Mouse (Mus musculus) adrenal gland, adult 10 weeks (tissue): ENCODE results near the gene Slc16a13. TPM values are rescaled to one million over a fixed set of nuclear protein-coding genes. Genes with fewer than 3 reads are reported as not detected.

Experiments
- polyA plus RNA-seq: library from polyadenylated mRNA; stranded (reverse); fragments of 350-450 nt; fragmentation: Illumina TruSeq; extraction: RNeasy Lipid Tissue Mini Kit (QIAGEN cat#74804); gene quantifications from one replicate; pipeline ENCODE4 v1.2.3, GENCODE M21; 2014; ENCODE audit warnings: low read depth, low replicate concordance

Slc16a13 gene
- 2.2 TPM for polyA plus RNA-seq

DNA sequence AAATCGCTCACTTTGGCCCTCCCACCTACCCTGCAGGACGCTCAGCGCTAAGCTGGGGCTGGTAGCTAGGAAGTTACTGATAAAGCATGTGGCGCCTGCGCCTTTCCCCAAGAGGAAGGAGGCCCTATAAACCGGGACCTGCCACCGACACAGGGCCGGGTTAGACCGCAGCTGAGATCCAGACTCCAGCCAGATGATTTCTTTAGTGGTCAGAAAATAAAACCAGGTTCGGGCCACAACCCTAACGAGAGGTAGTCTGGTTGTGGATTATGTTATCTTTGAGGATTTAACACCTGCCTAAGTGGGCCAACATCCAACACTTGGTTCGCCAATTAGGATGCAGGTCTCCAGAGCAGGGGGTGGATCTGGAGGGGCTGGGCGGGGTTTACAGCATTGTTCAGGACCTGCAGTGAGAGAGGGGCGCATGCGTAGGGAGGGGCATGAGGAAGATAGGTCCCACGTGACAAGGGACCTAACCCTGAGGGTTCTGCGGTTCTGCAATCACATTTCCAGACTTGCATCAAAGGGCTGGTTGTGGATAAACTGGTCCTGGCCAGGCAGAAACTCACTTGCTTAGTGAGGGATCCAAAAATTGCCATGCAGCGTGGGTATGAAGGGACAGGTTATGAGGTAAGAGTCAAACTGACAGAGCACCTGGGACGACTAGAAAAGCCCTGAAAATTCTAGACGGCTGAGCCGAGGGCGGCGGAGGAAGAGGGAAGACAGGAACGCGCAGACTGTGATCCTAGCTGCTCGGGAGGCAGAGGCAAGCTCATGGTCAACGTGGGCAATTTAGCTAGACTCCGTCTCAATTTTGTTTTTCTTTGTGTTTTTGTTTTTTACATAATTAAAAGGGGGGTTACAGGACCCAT lies at the start of gene Slc16a13:
Gene Slc16a13, minus strand, starts transcription at position 334 of the 872 bp plus-strand sequence.

DNA sequence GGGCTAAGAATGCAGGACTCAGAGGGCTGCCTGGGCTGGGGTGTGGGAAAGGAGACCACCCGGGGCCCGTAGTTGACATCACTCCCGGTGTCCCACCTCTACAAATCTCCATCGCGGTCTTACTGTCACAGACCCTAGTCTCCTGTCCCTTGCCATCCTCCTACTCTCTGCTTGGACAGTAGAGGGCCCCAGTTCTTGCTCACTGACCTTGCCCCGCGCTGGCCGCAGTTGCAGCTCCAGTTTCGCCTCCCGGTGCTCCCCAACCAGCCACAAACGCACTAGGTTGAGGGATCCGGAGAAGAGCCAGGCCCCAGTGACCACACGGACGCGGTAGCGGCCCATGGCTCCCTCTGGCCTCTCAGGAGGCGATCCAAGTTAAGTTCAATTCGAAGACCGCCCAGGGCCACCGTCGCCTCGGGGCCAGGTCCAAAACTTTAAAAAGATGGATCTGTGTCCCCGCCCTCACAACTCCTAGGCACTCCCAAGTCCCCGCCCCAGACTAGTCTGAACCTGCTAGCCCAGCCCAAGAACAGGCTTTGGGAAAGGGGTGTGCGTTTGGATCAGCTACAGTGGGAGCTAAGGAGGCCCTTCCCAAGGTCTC lies 34.2 kb upstream of the Slc16a13 start, which contains the start of gene Alox12:
Gene Alox12, minus strand, starts transcription at position 423 of the 601 bp plus-strand sequence.

DNA sequence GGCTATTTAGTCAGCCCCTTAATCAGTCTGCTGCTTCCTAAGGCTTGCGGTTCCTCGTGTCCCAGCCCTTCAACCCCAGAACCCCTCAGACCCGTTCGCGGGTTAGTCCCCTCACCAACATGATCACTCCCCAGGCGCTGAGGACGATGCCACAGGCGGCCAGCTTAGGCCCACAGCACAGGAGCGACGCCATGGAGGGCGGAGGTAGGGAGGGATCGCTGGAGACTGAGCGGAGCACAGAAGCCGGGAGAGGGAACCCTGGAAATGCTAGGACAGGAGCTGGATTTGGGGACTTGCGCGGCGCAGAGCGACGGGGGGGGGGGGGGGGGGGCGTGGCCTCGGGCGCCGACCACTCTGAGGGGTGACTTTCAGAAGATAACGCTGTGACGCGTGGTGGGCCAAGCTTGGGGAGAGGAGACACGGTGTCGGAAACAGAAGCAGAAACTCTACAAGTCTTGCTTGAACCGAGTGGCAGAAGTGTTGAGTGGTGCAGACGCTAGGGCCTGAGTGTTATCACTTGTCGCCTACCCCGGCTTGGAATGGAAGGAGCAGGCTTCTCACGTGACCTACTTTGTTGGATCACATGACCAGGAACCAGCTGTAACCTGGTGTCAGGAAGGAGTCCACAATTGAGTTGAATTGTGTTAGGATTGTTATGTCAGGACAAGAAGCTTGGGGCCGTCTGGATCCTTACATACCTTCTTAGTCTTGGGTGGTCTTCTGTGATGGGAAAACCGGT lies 18.8 kb upstream of the Slc16a13 start, which contains the start of the genes Gm21988 and Rnasek:
Gene Gm21988, minus strand, starts transcription at position 290 of the 739 bp plus-strand sequence.
Gene Rnasek, minus strand, starts transcription at position 302 of the 739 bp plus-strand sequence.

DNA sequence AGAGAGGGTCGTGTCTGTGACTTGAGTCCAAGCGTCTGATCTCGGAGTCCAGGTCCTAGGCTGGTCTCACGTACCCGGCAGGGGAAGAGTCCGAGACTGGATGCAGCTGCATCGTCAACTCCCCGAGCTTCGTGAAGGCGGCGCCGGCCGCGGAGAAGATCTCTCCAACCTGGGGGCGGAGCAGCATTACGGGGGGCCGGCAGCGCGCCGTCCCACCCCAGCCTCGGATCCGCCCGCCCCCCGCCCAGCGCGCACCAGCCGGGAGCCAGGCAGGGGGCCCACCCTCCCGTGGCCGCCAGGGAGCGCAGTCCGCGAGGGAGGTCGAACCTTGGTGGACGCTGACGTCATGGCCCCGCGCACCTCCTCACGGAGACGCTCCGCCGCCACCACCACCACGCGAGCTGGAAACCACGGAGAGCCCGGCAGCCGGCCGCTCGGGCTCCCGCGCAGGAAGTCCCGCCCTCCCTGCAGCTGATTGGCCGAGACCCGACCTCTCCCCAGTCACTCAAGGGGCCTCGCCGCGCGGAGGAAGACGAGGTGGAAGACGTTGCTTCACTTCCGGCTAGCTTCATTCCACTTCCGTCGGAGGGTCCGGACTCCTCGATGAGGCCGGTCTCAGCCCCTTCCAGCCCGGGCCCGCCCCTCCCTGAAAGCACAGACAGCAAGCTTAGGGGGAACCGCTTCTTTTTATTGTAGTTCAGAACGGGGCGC lies 16.7 kb upstream of the Slc16a13 start, which contains the start of gene 0610010K14Rik:
Gene 0610010K14Rik, minus strand, starts transcription at position 458 of the 711 bp plus-strand sequence.

GRCm38 (mm10) chr11:70229260-70230010 lies 8.6 kb upstream of the Slc16a13 start, which contains the start of gene Bcl6b:
Bcl6b (minus strand) TSS chr11:70229798.

DNA sequence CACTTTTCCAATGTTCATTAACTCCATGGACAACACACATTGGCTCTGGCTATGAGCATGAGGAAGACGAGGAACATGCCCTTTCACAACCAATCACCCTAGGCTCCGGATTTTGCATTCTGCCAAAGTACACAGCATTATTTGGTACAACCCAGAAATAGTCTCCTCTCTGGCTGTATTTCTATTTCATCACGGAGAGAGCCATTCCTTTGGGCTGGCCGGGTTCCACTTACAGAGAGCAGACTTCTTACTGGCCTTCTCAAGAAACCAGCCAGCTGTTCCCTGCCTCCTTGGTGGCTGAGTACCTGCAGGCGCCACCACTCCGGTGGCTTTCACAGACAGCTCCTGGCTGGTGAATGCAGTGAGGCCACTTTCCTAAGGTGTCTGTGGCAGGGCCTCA lies 8.4 kb downstream of the Slc16a13 start, which contains the start of gene Slc16a11:
Gene Slc16a11, plus strand, starts transcription at position 330 of the 400 bp plus-strand sequence.

Other genes starting within 250 kb of the Slc16a13 start
- 46.8 TPM for gene Ctdnep1, start 239.9 kb downstream of the Slc16a13 start, polyA plus RNA-seq
- gene Elp5, start 238.5 kb downstream of the Slc16a13 start, polyA plus RNA-seq = 17.4 TPM
- gene Gabarap, start 229.9 kb downstream of the Slc16a13 start, polyA plus RNA-seq = 525 TPM
- 20.2 TPM for gene Phf23, start 225.3 kb downstream of the Slc16a13 start, polyA plus RNA-seq
- 0.76 TPM for gene Dvl2, start 220.5 kb downstream of the Slc16a13 start, polyA plus RNA-seq
- 27.3 TPM for gene Acadvl, start 205.7 kb downstream of the Slc16a13 start, polyA plus RNA-seq
- 1.6 TPM for gene Dlg4, start 204.1 kb downstream of the Slc16a13 start, polyA plus RNA-seq
- gene Asgr1, start 167.0 kb downstream of the Slc16a13 start, polyA plus RNA-seq = not detected
- not detected for gene Asgr2, start 128.4 kb downstream of the Slc16a13 start, polyA plus RNA-seq
- 2.5 TPM for gene Mgl2, start 90.7 kb downstream of the Slc16a13 start, polyA plus RNA-seq
- gene Clec10a, start 64.9 kb downstream of the Slc16a13 start, polyA plus RNA-seq = not detected
- gene Slc16a11, start 8.3 kb downstream of the Slc16a13 start, polyA plus RNA-seq = not detected
- 13.0 TPM for gene Bcl6b, start 8.7 kb upstream of the Slc16a13 start, polyA plus RNA-seq
- 2.4 TPM for gene 0610010K14Rik, start 16.9 kb upstream of the Slc16a13 start, polyA plus RNA-seq
- gene Gm21988, start 18.8 kb upstream of the Slc16a13 start, polyA plus RNA-seq = 1.9 TPM
- gene Rnasek, start 18.8 kb upstream of the Slc16a13 start, polyA plus RNA-seq = 48.7 TPM
- gene Alox12, start 34.3 kb upstream of the Slc16a13 start, polyA plus RNA-seq = 0.87 TPM
- not detected for gene Alox12e, start 101.6 kb upstream of the Slc16a13 start, polyA plus RNA-seq
- gene Alox15, start 131.0 kb upstream of the Slc16a13 start, polyA plus RNA-seq = not detected
- gene Pelp1, start 189.0 kb upstream of the Slc16a13 start, polyA plus RNA-seq = 8.9 TPM
- gene Arrb2, start 211.6 kb upstream of the Slc16a13 start, polyA plus RNA-seq = 2.3 TPM
- gene Med11, start 230.9 kb upstream of the Slc16a13 start, polyA plus RNA-seq = 5.6 TPM
- 0.35 TPM for gene Zmynd15, start 238.4 kb upstream of the Slc16a13 start, polyA plus RNA-seq
- gene Cxcl16, start 238.9 kb upstream of the Slc16a13 start, polyA plus RNA-seq = 10.3 TPM